Mouse (Mus musculus): Measurements from ENCODE around the gene Nuak1. TPM values are rescaled to one million over a fixed set of nuclear protein-coding genes. Genes with fewer than 3 reads are reported as not detected.
A peak's percentile ranks its signal among the peaks of the same experiment; 100 is the strongest.

Gene Nuak1
- polyA plus RNA-seq, 1 experiment from 2014 or later, result 3.0 TPM

DNA sequence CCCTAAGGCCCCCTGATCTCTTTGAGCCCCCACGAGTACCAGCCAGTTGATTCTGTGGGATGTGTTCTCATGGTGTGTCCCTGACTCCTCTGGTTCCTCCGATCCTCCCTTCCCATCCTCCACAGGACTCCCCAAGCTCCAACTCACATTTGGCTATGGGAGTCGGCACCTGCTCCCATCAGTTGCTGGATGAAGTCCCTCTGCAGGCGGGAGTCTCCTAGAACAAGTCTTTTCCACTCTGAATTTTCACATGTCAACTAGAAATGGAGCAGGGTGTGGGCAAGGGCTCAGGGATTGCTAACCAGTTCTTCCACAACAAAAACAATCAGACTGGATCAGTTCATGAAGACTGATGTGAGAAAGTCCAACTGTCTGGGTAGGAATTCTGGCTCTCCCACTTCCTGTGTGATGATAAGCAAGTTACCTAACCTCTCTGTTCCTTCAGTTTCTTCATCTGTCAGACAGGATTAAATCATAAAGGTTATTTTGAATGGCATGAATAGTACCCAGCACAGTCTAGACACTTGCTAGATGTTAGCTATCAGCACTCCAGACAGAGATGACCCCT is 36.7 kb upstream of the Nuak1 start:
- H3K27ac ChIP-seq, result no peak overlapping the region
- H3K9me3 ChIP-seq, result no peaks in the 10 kb centered on the region
- H3K27me3 ChIP-seq, result no peaks in the 10 kb centered on the region
- no peak overlapping the region for H3K9ac ChIP-seq
- no peak overlapping the region for H3K4me2 ChIP-seq
- H3K4me1 ChIP-seq, result peaks cover 13% of the 10 kb centered on the region
- H3K4me3 ChIP-seq, result no peak overlapping the region
- WGBS, result 71% methylated on average over 4 of the region's 4 CpGs
- ATAC-seq (ENCODE audit: insufficient number of reproducible peaks, insufficient read depth, low FRiP score, low TSS enrichment, low read depth), result no peak
- H3K36me3 ChIP-seq, result no peaks in the 10 kb centered on the region

DNA sequence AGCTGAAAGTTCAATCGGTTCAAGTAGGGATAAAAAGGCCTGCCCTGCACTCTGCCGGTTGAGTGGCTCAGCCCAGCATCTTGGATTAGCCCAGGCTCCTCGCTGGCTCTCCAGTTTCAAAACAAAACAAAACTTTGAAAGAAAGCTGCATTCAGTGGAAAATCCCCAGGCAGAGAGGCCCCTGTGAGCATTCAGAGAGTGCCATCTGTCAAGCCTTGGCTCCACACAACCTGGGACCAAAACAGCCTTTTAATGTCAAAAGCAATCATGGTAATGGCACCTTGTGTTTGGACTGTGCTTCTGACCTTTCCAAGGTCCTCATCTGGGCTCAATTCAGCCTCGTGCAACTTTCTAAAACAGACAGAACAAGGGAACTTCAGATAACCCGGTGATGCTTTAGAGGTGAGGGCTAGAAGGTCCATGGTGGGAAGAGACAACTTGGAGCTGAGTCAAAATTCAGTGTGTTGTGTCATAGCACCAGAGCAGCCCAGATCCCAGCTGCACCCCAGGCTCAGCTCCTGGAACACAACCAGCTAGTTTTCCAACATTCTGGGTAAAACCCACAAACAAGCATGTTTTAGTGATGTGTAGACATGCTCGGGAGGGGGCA is 27.3 kb upstream of the Nuak1 start:
- H3K4me1 ChIP-seq, result peaks cover 20% of the 10 kb centered on the region
- H3K27me3 ChIP-seq, result no peaks in the 10 kb centered on the region
- H3K4me2 ChIP-seq, result no peak overlapping the region; the same call in 1 of the 2 replicates
- no peaks in the 10 kb centered on the region for H3K9me3 ChIP-seq
- no peak overlapping the region for H3K9ac ChIP-seq
- no peak overlapping the region for H3K4me3 ChIP-seq
- no peaks in the 10 kb centered on the region for H3K36me3 ChIP-seq
- WGBS, result 15% methylated on average over 6 of the region's 6 CpGs
- ATAC-seq (ENCODE audit: insufficient number of reproducible peaks, insufficient read depth, low FRiP score, low TSS enrichment, low read depth), result no peak
- H3K27ac ChIP-seq, result peak overlapping the region; percentile 58

DNA sequence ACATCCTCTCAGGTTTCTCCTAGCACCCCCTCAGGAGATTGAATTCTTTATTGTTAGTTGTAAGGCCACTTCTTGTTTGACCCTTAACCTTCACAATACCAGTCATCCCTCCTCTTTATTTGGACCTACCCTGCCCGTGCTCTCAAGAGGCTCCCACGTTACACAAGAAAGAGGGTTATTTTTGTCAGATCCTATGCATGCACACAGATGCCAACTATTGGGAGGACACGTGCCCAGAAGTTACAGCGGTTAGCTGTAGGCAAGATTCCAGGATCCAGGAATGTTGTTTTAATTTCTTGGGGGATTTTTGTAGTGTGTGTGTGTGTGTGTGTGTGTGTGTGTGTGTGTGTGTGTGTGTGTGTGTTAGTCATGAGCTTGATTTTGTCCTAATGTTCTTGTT is 25.1 kb upstream of the Nuak1 start:
- Histone ChIP-seq H3K27me3 (no peaks in the 10 kb centered on the region), H3K4me1 (peaks cover 20% of the 10 kb centered on the region), H3K9ac (no peak overlapping the region), H3K4me2 (no peak overlapping the region), H3K9me3 (no peaks in the 10 kb centered on the region), H3K36me3 (no peaks in the 10 kb centered on the region), H3K4me3 (no peak overlapping the region), H3K27ac (no peak overlapping the region)
- no peak for ATAC-seq (ENCODE audit: insufficient number of reproducible peaks, insufficient read depth, low FRiP score, low TSS enrichment, low read depth)
- WGBS, result 40% methylated on average over 4 of the region's 4 CpGs

DNA sequence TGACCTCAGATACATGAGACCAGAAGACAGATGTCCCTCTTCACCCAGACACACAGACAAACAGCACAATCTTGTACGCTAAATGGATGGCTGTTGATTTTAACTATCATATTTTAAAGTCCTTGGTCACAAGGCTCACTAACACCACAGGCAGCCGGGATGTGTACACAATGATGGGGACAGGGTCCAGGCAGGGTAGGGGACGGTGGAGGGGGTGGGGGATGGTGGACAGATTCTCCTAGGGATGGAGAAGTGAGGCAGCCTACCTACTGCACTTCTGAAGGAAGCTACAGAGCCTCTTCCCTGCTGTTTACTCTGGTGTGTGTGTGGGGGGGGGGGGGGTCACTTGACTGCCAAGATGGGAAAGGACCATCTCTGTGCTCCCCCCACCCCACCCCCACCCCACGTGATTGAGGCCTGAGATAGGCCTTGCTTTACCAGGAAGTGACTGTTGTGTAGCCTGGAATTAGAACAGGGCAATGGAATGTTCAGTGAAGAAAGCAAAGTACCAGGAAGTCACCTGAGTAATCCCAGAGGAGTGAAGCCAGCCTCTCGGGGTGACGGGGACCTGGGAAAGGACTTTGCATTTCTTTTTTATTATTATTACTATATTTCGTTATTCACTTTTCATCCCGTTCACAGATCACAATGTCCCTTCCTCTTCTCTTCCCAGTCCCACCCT is 20.2 kb upstream of the Nuak1 start:
- Histone ChIP-seq H3K4me3 (no peak overlapping the region), H3K4me1 (peaks cover 5% of the 10 kb centered on the region; the same call in 1 of the 2 replicates), H3K27me3 (no peaks in the 10 kb centered on the region), H3K9ac (no peak overlapping the region), H3K4me2 (no peak overlapping the region), H3K27ac (no peak overlapping the region), H3K36me3 (no peaks in the 10 kb centered on the region), H3K9me3 (no peaks in the 10 kb centered on the region)
- no peak for ATAC-seq (ENCODE audit: insufficient number of reproducible peaks, insufficient read depth, low FRiP score, low TSS enrichment, low read depth)
- WGBS, result 82% methylated on average over 8 of the region's 8 CpGs

DNA sequence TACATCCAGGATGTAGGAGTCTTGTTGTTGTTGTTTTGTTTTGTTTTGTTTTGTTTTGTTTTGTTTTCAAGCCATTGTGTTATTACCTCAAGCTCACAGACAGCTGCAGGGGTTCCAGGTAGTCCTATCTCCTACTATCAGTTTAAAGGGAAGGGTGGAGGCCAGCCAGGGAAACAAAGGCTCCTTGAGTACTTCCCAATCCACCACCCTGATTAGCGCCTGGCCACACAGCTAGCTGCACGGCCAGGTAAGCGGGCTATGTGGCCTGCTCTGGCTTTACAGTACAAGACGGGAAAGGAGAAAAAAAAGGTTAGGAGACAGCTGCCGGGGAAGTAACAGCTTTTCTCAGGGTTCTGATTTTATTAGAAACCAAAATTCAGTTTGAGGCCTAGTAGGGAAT is 17.7 kb upstream of the Nuak1 start:
- no peaks in the 10 kb centered on the region for H3K27me3 ChIP-seq
- H3K4me2 ChIP-seq, result no peak overlapping the region
- no peaks in the 10 kb centered on the region for H3K4me1 ChIP-seq
- no peaks in the 10 kb centered on the region for H3K9me3 ChIP-seq
- WGBS, result 65% methylated on average over 5 of the region's 5 CpGs
- no peak overlapping the region for H3K9ac ChIP-seq
- ATAC-seq (ENCODE audit: insufficient number of reproducible peaks, insufficient read depth, low FRiP score, low TSS enrichment, low read depth), result no peak
- no peak overlapping the region for H3K27ac ChIP-seq
- no peak overlapping the region for H3K4me3 ChIP-seq
- no peaks in the 10 kb centered on the region for H3K36me3 ChIP-seq

DNA sequence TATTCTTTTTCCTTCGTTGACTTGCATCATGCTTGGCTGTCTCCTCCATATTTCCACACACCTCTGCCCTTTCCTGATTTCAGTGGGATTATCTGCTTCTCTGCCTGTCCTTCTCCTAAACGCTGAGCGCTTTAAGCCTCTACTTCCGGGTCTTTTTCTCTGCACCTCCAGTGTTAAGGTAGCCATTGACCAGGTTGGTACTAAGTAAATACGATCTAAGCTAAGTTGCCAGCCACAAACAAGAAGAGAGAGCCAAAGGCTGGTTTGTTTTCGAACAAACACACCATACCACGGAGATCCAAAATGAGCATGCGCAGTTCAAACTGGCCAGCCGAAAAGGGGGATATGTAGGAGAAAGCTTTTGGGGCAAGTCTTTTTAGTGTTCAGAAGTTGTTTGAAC is 17.1 kb upstream of the Nuak1 start:
- H3K9me3 ChIP-seq, result no peaks in the 10 kb centered on the region
- H3K36me3 ChIP-seq, result no peaks in the 10 kb centered on the region
- H3K4me1 ChIP-seq, result no peaks in the 10 kb centered on the region
- H3K27ac ChIP-seq, result no peak overlapping the region
- no peak overlapping the region for H3K4me2 ChIP-seq
- WGBS, result 82% methylated on average over 9 of the region's 9 CpGs
- no peak overlapping the region for H3K9ac ChIP-seq
- no peak for ATAC-seq (ENCODE audit: insufficient number of reproducible peaks, insufficient read depth, low FRiP score, low TSS enrichment, low read depth)
- H3K4me3 ChIP-seq, result no peak overlapping the region
- no peaks in the 10 kb centered on the region for H3K27me3 ChIP-seq

DNA sequence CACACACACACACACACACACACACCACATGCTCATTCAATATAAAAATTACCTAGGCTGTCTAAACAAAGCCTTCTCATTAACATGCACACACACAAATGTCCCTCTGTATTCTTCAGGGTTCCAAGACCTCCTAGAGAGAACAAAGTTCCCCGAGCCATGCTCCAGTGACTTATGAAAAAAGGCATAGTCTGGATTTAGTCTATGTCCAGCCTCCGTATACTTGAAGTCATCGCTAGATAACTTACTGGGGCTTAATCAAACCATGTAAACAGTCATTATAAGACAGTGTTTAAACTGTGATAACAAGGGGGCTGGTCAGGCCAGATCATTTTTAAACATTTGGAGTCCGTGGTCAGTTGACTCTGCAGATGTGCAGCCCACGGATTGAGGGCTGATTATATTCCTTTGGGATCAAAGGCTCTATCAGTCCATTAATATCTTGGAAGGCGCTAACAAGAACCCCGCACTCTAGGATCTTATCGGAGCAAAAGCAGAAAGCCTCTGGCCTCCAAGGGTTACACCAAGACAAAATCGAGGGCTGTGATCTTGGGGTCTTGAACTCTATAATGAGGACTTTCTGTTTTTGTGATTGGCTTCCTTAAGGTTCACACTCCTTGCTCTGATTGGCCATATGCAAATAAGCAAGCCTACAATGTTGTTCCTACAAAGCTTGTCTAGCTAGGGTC is 16.4 kb upstream of the Nuak1 start:
- Histone ChIP-seq H3K9ac (no peak overlapping the region), H3K4me3 (no peak overlapping the region), H3K27ac (no peak overlapping the region), H3K4me1 (no peaks in the 10 kb centered on the region), H3K36me3 (no peaks in the 10 kb centered on the region), H3K9me3 (no peaks in the 10 kb centered on the region), H3K4me2 (no peak overlapping the region), H3K27me3 (no peaks in the 10 kb centered on the region)
- WGBS, result 74% methylated on average over 9 of the region's 9 CpGs
- no peak for ATAC-seq (ENCODE audit: insufficient number of reproducible peaks, insufficient read depth, low FRiP score, low TSS enrichment, low read depth)

DNA sequence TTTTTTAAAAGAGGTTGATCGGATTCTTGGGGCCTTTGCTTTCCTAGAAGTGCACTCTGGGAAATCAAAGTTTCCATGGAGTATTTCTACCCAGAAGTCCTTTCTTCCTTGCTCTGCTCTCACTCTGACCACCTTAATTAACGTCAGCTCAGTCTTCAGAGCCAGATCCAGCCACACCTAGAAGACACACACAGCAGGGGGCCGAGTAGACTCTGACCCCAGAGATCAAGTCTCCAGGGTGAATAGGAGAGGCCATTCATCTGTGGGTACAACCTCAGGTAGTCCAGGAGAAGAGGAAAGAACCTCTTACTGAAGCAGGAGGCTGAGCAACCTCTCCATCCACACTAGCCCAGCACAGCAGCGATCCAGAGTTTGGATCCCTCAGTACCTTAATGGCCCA is 11.5 kb upstream of the Nuak1 start:
- H3K27me3 ChIP-seq, result no peaks in the 10 kb centered on the region
- ATAC-seq (ENCODE audit: insufficient number of reproducible peaks, insufficient read depth, low FRiP score, low TSS enrichment, low read depth), result no peak
- WGBS, result 60% methylated on average over 4 of the region's 4 CpGs

DNA sequence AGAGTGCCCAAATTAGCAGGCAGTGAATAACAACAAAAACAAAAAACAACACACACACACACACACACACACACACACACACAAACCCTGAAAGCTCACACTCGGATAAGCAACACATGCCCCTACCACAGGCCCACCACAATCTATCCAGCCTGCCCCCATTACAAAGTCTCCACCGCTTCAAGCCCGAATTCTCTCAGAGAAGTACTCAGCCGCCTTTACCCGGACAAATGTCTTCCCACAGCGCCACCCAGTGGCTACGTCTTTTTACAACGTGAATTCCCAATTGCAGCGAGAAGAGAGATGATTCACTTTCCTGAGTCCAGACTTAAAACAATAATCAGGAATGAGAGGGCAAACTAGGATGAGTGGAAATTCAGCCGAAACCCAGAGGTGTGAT is 10.3 kb upstream of the Nuak1 start:
- ATAC-seq (ENCODE audit: insufficient number of reproducible peaks, insufficient read depth, low FRiP score, low TSS enrichment, low read depth), result 0 out of 2 replicates have a peak, but pooled peaks have one; percentile 37
- no peak overlapping the region for H3K27ac ChIP-seq

More for the DNA sequence above, 11.5 kb upstream of the Nuak1 start:
- H3K9ac ChIP-seq, result no peak overlapping the region
- no peak overlapping the region for H3K27ac ChIP-seq
- H3K36me3 ChIP-seq, result no peaks in the 10 kb centered on the region
- no peaks in the 10 kb centered on the region for H3K4me1 ChIP-seq
- no peak overlapping the region for H3K4me2 ChIP-seq
- H3K4me3 ChIP-seq, result no peak overlapping the region
- H3K9me3 ChIP-seq, result no peaks in the 10 kb centered on the region

DNA sequence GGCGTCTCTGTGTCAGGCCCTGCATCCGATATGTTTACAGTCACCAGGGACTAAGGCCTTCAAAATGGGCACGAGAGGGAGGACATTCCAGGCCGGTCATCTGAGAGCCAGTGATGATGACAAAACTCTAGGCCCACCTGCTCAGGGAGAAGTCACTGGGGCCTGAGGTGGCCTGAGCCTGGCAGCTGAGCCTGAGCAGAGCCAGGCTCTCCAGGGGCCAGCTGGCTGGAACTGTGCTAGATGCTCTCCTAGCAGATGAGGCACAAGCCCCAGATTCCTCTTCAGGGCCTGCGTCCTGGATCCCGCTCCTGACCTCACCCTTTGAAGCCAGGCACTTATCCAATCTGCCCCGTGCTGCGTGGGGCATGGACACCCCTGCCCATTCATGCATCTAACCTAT is 9.3 kb upstream of the Nuak1 start:
- H3K27ac ChIP-seq, result no peak overlapping the region
- no peak for ATAC-seq (ENCODE audit: insufficient number of reproducible peaks, insufficient read depth, low FRiP score, low TSS enrichment, low read depth)
- no peak overlapping the region for H3K4me2 ChIP-seq
- no peaks in the 10 kb centered on the region for H3K27me3 ChIP-seq
- no peak overlapping the region for H3K9ac ChIP-seq
- H3K36me3 ChIP-seq, result no peaks in the 10 kb centered on the region
- WGBS, result 75% methylated on average over 8 of the region's 8 CpGs
- no peaks in the 10 kb centered on the region for H3K4me1 ChIP-seq
- H3K9me3 ChIP-seq, result no peaks in the 10 kb centered on the region
- H3K4me3 ChIP-seq, result no peak overlapping the region

More for the DNA sequence above, 10.3 kb upstream of the Nuak1 start:
- Histone ChIP-seq H3K9ac (no peak overlapping the region), H3K4me3 (no peak overlapping the region), H3K36me3 (no peaks in the 10 kb centered on the region), H3K27me3 (no peaks in the 10 kb centered on the region), H3K4me1 (no peaks in the 10 kb centered on the region), H3K4me2 (no peak overlapping the region), H3K9me3 (no peaks in the 10 kb centered on the region)
- WGBS, result 2% methylated on average over 10 of the region's 10 CpGs

DNA sequence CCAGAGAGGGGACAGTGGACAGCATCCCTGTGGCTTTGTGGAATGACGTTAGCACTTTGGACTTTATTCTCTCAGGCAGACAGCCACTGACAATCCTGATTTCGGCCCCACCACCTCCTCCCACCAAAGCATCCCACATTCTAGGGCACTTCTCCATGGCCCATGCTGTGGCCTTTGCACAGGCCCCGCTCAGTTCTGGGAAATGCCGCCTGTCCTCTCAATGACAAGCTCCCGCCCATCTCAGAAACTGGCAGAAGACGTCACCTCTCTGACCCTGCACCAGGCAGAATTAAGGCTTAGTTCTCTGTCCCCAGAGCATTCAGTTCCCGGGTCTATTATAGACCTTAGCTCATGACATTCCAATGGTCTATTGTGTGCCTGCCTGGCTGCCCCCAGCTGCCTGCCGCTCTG is 7.0 kb upstream of the Nuak1 start:
- Histone ChIP-seq H3K27me3 (no peaks in the 10 kb centered on the region), H3K4me1 (peaks cover 7% of the 10 kb centered on the region), H3K4me2 (no peak overlapping the region), H3K27ac (no peak overlapping the region), H3K36me3 (no peaks in the 10 kb centered on the region), H3K4me3 (no peak overlapping the region), H3K9ac (0 out of 2 replicates have a peak overlapping the region, but pooled peaks have one; percentile 36), H3K9me3 (no peaks in the 10 kb centered on the region)
- ATAC-seq (ENCODE audit: insufficient number of reproducible peaks, insufficient read depth, low FRiP score, low TSS enrichment, low read depth), result no peak
- 15% methylated on average over 8 of the region's 8 CpGs for WGBS
